Mouse (Mus musculus) liver, postnatal 0 days (tissue): ENCODE results near the gene Dynlt1f. TPM values are rescaled to one million over a fixed set of nuclear protein-coding genes. Genes with fewer than 3 reads are reported as not detected.
"Not testable (repeated sequence)": the region's sequence is repeated elsewhere in the genome, so short reads cannot be mapped to it uniquely, and the experiment has no call there.

ENCODE experiments used
- ATAC-seq: fragments of 200-750 bp; cut with Nextera tagmentation; 2 replicates; pipeline ENCODE4 v1.8.0; 2017; ENCODE audit warnings: mild to moderate bottlenecking, moderate library complexity
- DNase-seq: peaks from one replicate; pipeline ENCODE4 v3.0.0-alpha.2; 2016
- H3K27ac ChIP-seq: fragments of 300-500 bp; sonication (generic); 2 replicates; pipeline ENCODE4 v1.5.1; 2014; ENCODE audit warnings: antibody characterized with exemption, moderate library complexity, mild to moderate bottlenecking, low read depth
- H3K27me3 ChIP-seq: fragments of 300-500 bp; sonication (generic); 2 replicates; pipeline ENCODE4 v1.6.1; 2014; ENCODE audit warnings: low read length, control low read depth, mixed read lengths; ENCODE audit not compliant: insufficient read depth
- H3K36me3 ChIP-seq: fragments of 300-500 bp; sonication (generic); replicated peaks from 2 replicates; pipeline ENCODE4 v1.6.1; 2014; ENCODE audit warnings: mild to moderate bottlenecking, control low read depth, low read length, moderate library complexity, mixed read lengths; ENCODE audit not compliant: insufficient read depth
- H3K4me1 ChIP-seq: fragments of 300-500 bp; sonication (generic); 2 replicates; pipeline ENCODE4 v1.6.1; 2014; ENCODE audit warnings: antibody characterized with exemption, mild to moderate bottlenecking, control low read depth; ENCODE audit not compliant: insufficient read depth
- H3K4me2 ChIP-seq: fragments of 300-500 bp; sonication (generic); 2 replicates; pipeline ENCODE4 v1.6.1; 2014; ENCODE audit warnings: low read depth, mild to moderate bottlenecking, low read length, moderate library complexity, mixed read lengths
- H3K4me3 ChIP-seq: fragments of 300-500 bp; sonication (generic); 2 replicates; pipeline ENCODE4 v1.5.1; 2014; ENCODE audit warnings: low read depth, low read length
- H3K9ac ChIP-seq: fragments of 300-500 bp; sonication (generic); replicated peaks from 2 replicates; pipeline ENCODE4 v1.6.1; 2014; ENCODE audit warnings: mild to moderate bottlenecking, moderate library complexity
- H3K9me3 ChIP-seq: fragments of 300-500 bp; sonication (generic); 2 replicates; pipeline ENCODE4 v1.6.1; 2016; ENCODE audit warnings: mild to moderate bottlenecking, control low read depth, low read length, mixed read lengths
- WGBS: fragments of 180-500 bp; shearing (Covaris S2); extraction: QIAGEN DNeasy Blood & Tissue Kit; methylation state at CpG from one replicate; pipeline ENCODE4 v1.1.7; 2014; ENCODE audit not compliant: insufficient replicate concordance; 5-methylcytosine and 5-hydroxymethylcytosine counted together
- polyA plus RNA-seq: library from polyadenylated mRNA; unstranded; fragments of >200 nt; fragmentation: Nextera tagmentation; extraction: Ambion mirVana; gene quantifications from 2 replicates; pipeline ENCODE4 v1.2.1, GENCODE M21; 2015

Dynlt1f gene
- polyA plus RNA-seq, 1 experiment from 2014 or later = 52.8 TPM

GRCm38 (mm10) chr17:6668522-6668921 is 12.8 kb upstream of the Dynlt1f start:
- DNase-seq, H3K4me3 ChIP-seq, H3K9ac ChIP-seq, H3K9me3 ChIP-seq, H3K36me3 ChIP-seq, H3K4me1 ChIP-seq, ATAC-seq, H3K4me2 ChIP-seq, H3K27ac ChIP-seq, H3K27me3 ChIP-seq: not testable (repeated sequence)
- no CpG with 5 or more reads among the region's 6 CpGs for WGBS

GRCm38 (mm10) chr17:6665389-6665788 is 9.7 kb upstream of the Dynlt1f start:
- not testable (repeated sequence) for H3K9me3 ChIP-seq, H3K4me3 ChIP-seq, H3K4me2 ChIP-seq, H3K27me3 ChIP-seq, H3K27ac ChIP-seq, ATAC-seq, H3K36me3 ChIP-seq, H3K9ac ChIP-seq, DNase-seq, H3K4me1 ChIP-seq
- WGBS = 78% methylated on average over 4 of the region's 5 CpGs

- not testable (repeated sequence) for ATAC-seq, H3K9me3 ChIP-seq, H3K9ac ChIP-seq, H3K36me3 ChIP-seq, H3K4me1 ChIP-seq, H3K27me3 ChIP-seq, H3K4me3 ChIP-seq, H3K4me2 ChIP-seq, DNase-seq, H3K27ac ChIP-seq
- WGBS = 34% methylated on average over 3 of the region's 3 CpGs
These were observed 7.1 kb upstream of the Dynlt1f start for GRCm38 (mm10) chr17:6662840-6663239.

- H3K4me2 ChIP-seq = not testable (repeated sequence)
- ATAC-seq = peak; percentile 86
These were observed 5.6 kb upstream of the Dynlt1f start for GRCm38 (mm10) chr17:6661093-6661816.

GRCm38 (mm10) chr17:6660589-6660988 is 4.9 kb upstream of the Dynlt1f start:
- ATAC-seq, H3K27me3 ChIP-seq, H3K36me3 ChIP-seq, H3K9ac ChIP-seq, DNase-seq, H3K9me3 ChIP-seq, H3K4me1 ChIP-seq, H3K4me3 ChIP-seq, H3K27ac ChIP-seq, H3K4me2 ChIP-seq: not testable (repeated sequence)
- 47% methylated on average over 6 of the region's 6 CpGs for WGBS

More at GRCm38 (mm10) chr17:6661093-6661816, 5.6 kb upstream of the Dynlt1f start:
- not testable (repeated sequence) for H3K27ac ChIP-seq, H3K9ac ChIP-seq, H3K36me3 ChIP-seq, H3K4me1 ChIP-seq, H3K27me3 ChIP-seq, H3K4me3 ChIP-seq, H3K9me3 ChIP-seq
- DNase-seq = peak; percentile 26
- WGBS = 23% methylated on average over 6 of the region's 11 CpGs

GRCm38 (mm10) chr17:6658801-6659200 is 3.1 kb upstream of the Dynlt1f start, which contains the start of gene Sytl3:
Gene Sytl3 (plus strand): TSS chr17:6659093.
- not testable (repeated sequence) for H3K4me3 ChIP-seq, H3K27ac ChIP-seq, H3K36me3 ChIP-seq, H3K4me1 ChIP-seq, H3K27me3 ChIP-seq, DNase-seq, H3K9me3 ChIP-seq, H3K4me2 ChIP-seq, H3K9ac ChIP-seq, ATAC-seq
- 28% methylated on average over 3 of the region's 7 CpGs for WGBS

GRCm38 (mm10) chr17:6656471-6656870 is 771 bp upstream of the Dynlt1f start:
- not testable (repeated sequence) for H3K4me1 ChIP-seq, H3K9me3 ChIP-seq, DNase-seq, ATAC-seq, H3K27ac ChIP-seq, H3K27me3 ChIP-seq, H3K4me3 ChIP-seq, H3K4me2 ChIP-seq, H3K36me3 ChIP-seq, H3K9ac ChIP-seq
- WGBS = 96% methylated on average over 1 of the region's 3 CpGs

- not testable (repeated sequence) for H3K36me3 ChIP-seq, H3K4me1 ChIP-seq, H3K27me3 ChIP-seq, H3K9me3 ChIP-seq
- WGBS = under 1% methylated on average over 30 of the region's 36 CpGs
- Histone ChIP-seq H3K4me2 (peak overlapping the region; percentile 79), H3K9ac (peak overlapping the region; percentile 68), H3K4me3 (peak overlapping the region; percentile 59), H3K27ac (peak overlapping the region; percentile 77)
- ATAC-seq = peak; percentile 81
- peak; percentile 81 for DNase-seq
These were observed 601 bp downstream of the Dynlt1f start for GRCm38 (mm10) chr17:6655087-6655511.

GRCm38 (mm10) chr17:6653341-6653946 is 2.3 kb downstream of the Dynlt1f start:
- DNase-seq, H3K4me3 ChIP-seq, H3K9me3 ChIP-seq, H3K9ac ChIP-seq, ATAC-seq, H3K4me2 ChIP-seq, H3K36me3 ChIP-seq, H3K27ac ChIP-seq, H3K4me1 ChIP-seq, H3K27me3 ChIP-seq: not testable (repeated sequence)
- WGBS = 87% methylated on average over 4 of the region's 5 CpGs
